Mouse (Mus musculus) heart, embryonic 11.5 days (tissue): ENCODE results near the gene Stip1. TPM values are rescaled to one million over a fixed set of nuclear protein-coding genes. Genes with fewer than 3 reads are reported as not detected.
A peak's percentile ranks its signal among the peaks of the same experiment; 100 is the strongest.

Experiments
- ATAC-seq: fragments of 200-750 bp; cut with Nextera tagmentation; replicated peaks from 2 replicates; pipeline ENCODE4 v1.8.0; 2017; ENCODE audit warnings: moderate library complexity; ENCODE audit not compliant: insufficient number of reproducible peaks, low FRiP score, low TSS enrichment
- H3K27ac ChIP-seq: fragments of 300-500 bp; sonication (generic); 2 replicates; pipeline ENCODE4 v1.5.1; 2014; ENCODE audit warnings: mild to moderate bottlenecking, low read depth, low read length
- H3K27me3 ChIP-seq: fragments of 300-500 bp; sonication (generic); 2 replicates; pipeline ENCODE4 v1.6.1; 2014; ENCODE audit warnings: mild to moderate bottlenecking, low read length, mixed read lengths; ENCODE audit not compliant: control insufficient read depth, insufficient read depth
- H3K36me3 ChIP-seq: fragments of 300-500 bp; sonication (generic); 2 replicates; pipeline ENCODE4 v1.6.1; 2014; ENCODE audit warnings: mild to moderate bottlenecking, low read length, moderate library complexity, mixed read lengths; ENCODE audit not compliant: control insufficient read depth, insufficient read depth
- H3K4me1 ChIP-seq: fragments of 300-500 bp; sonication (generic); 2 replicates; pipeline ENCODE4 v1.6.1; 2014; ENCODE audit warnings: low read length; ENCODE audit not compliant: control insufficient read depth, insufficient read depth
- H3K4me2 ChIP-seq: fragments of 300-500 bp; sonication (generic); 2 replicates; pipeline ENCODE4 v1.6.1; 2014; ENCODE audit warnings: mild to moderate bottlenecking, moderate library complexity
- H3K4me3 ChIP-seq: fragments of 300-500 bp; sonication (generic); 2 replicates; pipeline ENCODE4 v1.5.1; 2014; ENCODE audit warnings: low read depth, low read length
- H3K9ac ChIP-seq: fragments of 300-500 bp; sonication (generic); 2 replicates; pipeline ENCODE4 v1.6.1; 2014; ENCODE audit warnings: mild to moderate bottlenecking, low read depth, low read length, moderate library complexity
- H3K9me3 ChIP-seq: fragments of 300-500 bp; sonication (generic); replicated peaks from 2 replicates; pipeline ENCODE4 v1.6.1; 2016; ENCODE audit warnings: low read length; ENCODE audit not compliant: control insufficient read depth
- WGBS: fragments of 180-500 bp; shearing (Covaris S2); extraction: QIAGEN DNeasy Blood & Tissue Kit; methylation state at CpG from one replicate; pipeline ENCODE4 v1.1.7; 2014; ENCODE audit not compliant: insufficient replicate concordance; 5-methylcytosine and 5-hydroxymethylcytosine counted together
- polyA plus RNA-seq: library from polyadenylated mRNA; unstranded; fragments of >200 nt; fragmentation: Nextera tagmentation; extraction: Ambion mirVana; gene quantifications from 2 replicates; pipeline ENCODE4 v1.2.1, GENCODE M21; 2014

The Stip1 gene
- polyA plus RNA-seq, 1 experiment from 2014 or later = 266 TPM

GRCm38 (mm10) chr19:6987061-6987903 is 52.5 kb downstream of the Stip1 start, which contains the start of gene Vegfb:
TSS of gene Vegfb (minus strand) at chr19:6987651.
- peak; percentile 41 for ATAC-seq
- Histone ChIP-seq H3K9ac (peak within 1 kb of the TSS; percentile 96), H3K36me3 (peaks cover 22% of the 10 kb centered on the region), H3K4me1 (peaks cover 16% of the 10 kb centered on the region), H3K27ac (peak within 1 kb of the TSS; percentile 98), H3K4me3 (peak within 1 kb of the TSS; percentile 90), H3K9me3 (no peaks in the 10 kb centered on the region), H3K4me2 (peak within 1 kb of the TSS; percentile 90), H3K27me3 (no peaks in the 10 kb centered on the region)
- under 1% methylated on average over 75 of the region's 85 CpGs for WGBS

- peaks cover 21% of the 10 kb centered on the region for H3K4me1 ChIP-seq
- ATAC-seq = no peak
- WGBS = 69% methylated on average over 10 of the region's 10 CpGs
- H3K9ac ChIP-seq = peak overlapping the region; percentile 96
- no peak overlapping the region for H3K27ac ChIP-seq
- peaks cover 24% of the 10 kb centered on the region for H3K36me3 ChIP-seq
- H3K4me3 ChIP-seq = peak overlapping the region; percentile 90
- no peaks in the 10 kb centered on the region for H3K9me3 ChIP-seq
- peak overlapping the region; percentile 90 for H3K4me2 ChIP-seq
- H3K27me3 ChIP-seq = no peaks in the 10 kb centered on the region
These were observed 53.6 kb downstream of the Stip1 start for GRCm38 (mm10) chr19:6985951-6986708.

- no peaks in the 10 kb centered on the region for H3K9me3 ChIP-seq
- H3K4me3 ChIP-seq = no peak overlapping the region
- H3K4me2 ChIP-seq = no peak overlapping the region
- H3K9ac ChIP-seq = 0 out of 2 replicates have a peak overlapping the region, but pooled peaks have one; percentile 0
- no peak for ATAC-seq
- H3K27me3 ChIP-seq = no peaks in the 10 kb centered on the region
- peaks cover 24% of the 10 kb centered on the region for H3K36me3 ChIP-seq
- no peak overlapping the region for H3K27ac ChIP-seq
- peaks cover 24% of the 10 kb centered on the region for H3K4me1 ChIP-seq
- WGBS = 84% methylated on average over 19 of the region's 19 CpGs
These were observed 54.5 kb downstream of the Stip1 start for GRCm38 (mm10) chr19:6985300-6985699.

- Histone ChIP-seq H3K9me3 (no peaks in the 10 kb centered on the region), H3K4me2 (no peak overlapping the region), H3K27ac (no peak overlapping the region), H3K27me3 (no peaks in the 10 kb centered on the region), H3K36me3 (peaks cover 21% of the 10 kb centered on the region), H3K4me1 (peaks cover 33% of the 10 kb centered on the region), H3K9ac (no peak overlapping the region), H3K4me3 (no peak overlapping the region)
- no peak for ATAC-seq
- 95% methylated on average over 5 of the region's 5 CpGs for WGBS
These were observed 56.1 kb downstream of the Stip1 start for GRCm38 (mm10) chr19:6983621-6984020.

- Histone ChIP-seq H3K9ac (peak overlapping the region; percentile 89; the same call in 1 of the 2 replicates), H3K9me3 (no peaks in the 10 kb centered on the region), H3K4me3 (peak overlapping the region; percentile 74; the same call in 1 of the 2 replicates), H3K4me1 (peaks cover 40% of the 10 kb centered on the region), H3K27me3 (no peaks in the 10 kb centered on the region), H3K36me3 (peaks cover 28% of the 10 kb centered on the region), H3K4me2 (peak overlapping the region; percentile 94), H3K27ac (no peak overlapping the region)
- WGBS = 87% methylated on average over 4 of the region's 4 CpGs
- ATAC-seq = no peak
These were observed 58.3 kb downstream of the Stip1 start for GRCm38 (mm10) chr19:6981465-6981864.

GRCm38 (mm10) chr19:6980381-6981093 is 59.2 kb downstream of the Stip1 start, which contains the start of gene Fkbp2:
TSS of gene Fkbp2 (minus strand) at chr19:6980501.
- Histone ChIP-seq H3K9ac (peak within 1 kb of the TSS; percentile 89), H3K27ac (peak within 1 kb of the TSS; percentile 96), H3K4me1 (peaks cover 39% of the 10 kb centered on the region), H3K36me3 (peaks cover 28% of the 10 kb centered on the region), H3K9me3 (no peaks in the 10 kb centered on the region), H3K4me3 (peak within 1 kb of the TSS; percentile 74), H3K27me3 (no peaks in the 10 kb centered on the region), H3K4me2 (peak within 1 kb of the TSS; percentile 94)
- WGBS = 1% methylated on average over 38 of the region's 38 CpGs
- peak; percentile 87 for ATAC-seq

GRCm38 (mm10) chr19:6979486-6980380 is 60.0 kb downstream of the Stip1 start:
- Histone ChIP-seq H3K4me1 (peaks cover 39% of the 10 kb centered on the region), H3K9ac (peak overlapping the region; percentile 89), H3K36me3 (peaks cover 23% of the 10 kb centered on the region), H3K27me3 (no peaks in the 10 kb centered on the region), H3K27ac (peak overlapping the region; percentile 96), H3K9me3 (no peaks in the 10 kb centered on the region), H3K4me2 (peak overlapping the region; percentile 94), H3K4me3 (peak overlapping the region; percentile 74)
- ATAC-seq = peak; percentile 90
- under 1% methylated on average over 53 of the region's 59 CpGs for WGBS
